Mouse (Mus musculus): ENCODE data around the gene Dpp9.

GRCm38 (mm10) chr17:56147420-56147819 is 71.3 kb downstream of the Dpp9 start:
- TF ChIP-seq CTCF (IDR thresholded peaks at IDR 0.05; ENCODE audit: borderline replicate concordance, insufficient read depth, low read length) (no peak), POLR2A (IDR thresholded peaks at IDR 0.05; ENCODE audit: low read depth, low read length) (no peak)

All from embryonic fibroblast, embryonic 13.5 days (primary cell).